Mouse (Mus musculus): Measurements from ENCODE around the gene CN725425. TPM values are rescaled to one million over a fixed set of nuclear protein-coding genes. Genes with fewer than 3 reads are reported as not detected.

CN725425 gene
- not detected for total RNA-seq (2023)

DNA sequence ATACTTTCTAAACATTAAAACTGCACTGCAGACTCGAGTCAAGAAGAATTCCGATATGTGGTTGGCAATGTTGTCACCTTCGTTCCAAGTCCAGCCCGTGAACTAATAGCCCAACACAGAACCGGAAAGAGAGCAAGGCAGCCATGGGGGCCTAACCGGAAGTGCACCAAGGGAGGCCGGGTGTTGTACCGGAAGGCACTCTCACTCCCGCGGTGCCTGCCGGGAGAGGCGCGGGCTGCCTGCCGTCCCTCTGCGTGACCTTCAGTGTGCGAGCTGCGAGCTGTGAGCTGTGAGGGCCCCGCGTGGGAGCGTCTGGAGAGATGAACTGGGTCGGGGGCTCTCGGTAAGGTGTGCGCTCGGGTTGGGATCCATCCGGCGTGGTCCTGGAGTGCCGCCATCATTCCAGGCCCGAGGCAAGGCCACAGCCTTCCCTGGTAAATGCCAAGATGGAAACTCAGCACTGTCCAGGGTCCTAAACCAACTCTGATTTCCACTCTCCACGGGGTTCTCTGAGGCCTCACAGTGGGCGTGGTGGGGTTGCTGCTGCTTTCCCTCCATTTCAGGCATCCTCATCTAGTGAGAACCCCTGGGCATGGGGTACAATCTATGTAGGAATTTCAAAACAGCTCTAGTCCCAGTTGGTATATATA, at the start of gene CN725425:
CN725425 (plus strand) TSS at position 239 of the 650 bp plus-strand sequence.

DNA sequence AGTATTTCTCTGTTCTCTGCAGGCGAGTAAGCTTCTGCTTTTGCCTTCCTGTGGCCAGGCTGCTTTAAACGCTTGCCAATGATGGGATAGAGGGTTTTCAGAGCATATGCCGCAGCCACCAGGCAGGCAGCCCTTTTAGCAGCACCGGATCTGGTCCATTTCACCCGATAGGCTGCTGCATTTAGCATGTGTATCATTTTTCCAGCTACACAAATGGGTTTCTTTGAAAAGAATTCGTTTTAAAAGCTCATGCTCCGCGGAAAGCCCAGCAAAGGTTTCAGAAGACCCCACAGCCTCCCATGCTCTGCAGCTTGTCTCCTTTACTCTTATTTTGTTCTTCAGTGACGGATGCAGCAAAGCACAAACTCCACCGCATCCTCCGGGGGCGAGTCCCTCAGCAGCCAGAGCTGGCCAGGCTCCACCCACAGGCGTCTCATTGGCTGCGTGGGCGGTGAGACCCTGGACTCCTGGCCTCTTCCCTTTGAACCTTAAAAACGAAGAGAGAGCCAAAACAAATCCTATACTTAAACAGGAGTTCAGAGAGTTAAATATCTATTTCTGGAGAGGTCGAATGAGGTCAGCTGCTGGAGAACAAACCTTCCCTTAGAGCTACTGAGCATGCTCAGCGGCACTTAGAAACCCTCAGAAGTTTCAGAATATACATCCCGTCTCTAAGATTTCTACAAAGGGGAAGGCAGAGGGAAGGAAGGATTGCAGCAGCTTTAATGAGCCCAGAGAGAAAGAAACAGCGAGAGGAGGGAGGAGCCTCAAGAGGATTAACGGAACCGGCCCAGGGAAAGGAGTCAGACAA, 7.7 kb upstream of the CN725425 start, which contains the start of gene Abcd2:
Abcd2 (minus strand) TSS at position 388 of the 811 bp plus-strand sequence.

Other genes with a start within 250 kb of the CN725425 start
- not detected for gene Kif21a, start 149.5 kb upstream of the CN725425 start, total RNA-seq (2023)
- gene Abcd2, start 7.7 kb upstream of the CN725425 start, total RNA-seq (2023) = 0.68 TPM